ENCODE assay signal across 8 mouse cellular contexts in the genomic region with DNA sequence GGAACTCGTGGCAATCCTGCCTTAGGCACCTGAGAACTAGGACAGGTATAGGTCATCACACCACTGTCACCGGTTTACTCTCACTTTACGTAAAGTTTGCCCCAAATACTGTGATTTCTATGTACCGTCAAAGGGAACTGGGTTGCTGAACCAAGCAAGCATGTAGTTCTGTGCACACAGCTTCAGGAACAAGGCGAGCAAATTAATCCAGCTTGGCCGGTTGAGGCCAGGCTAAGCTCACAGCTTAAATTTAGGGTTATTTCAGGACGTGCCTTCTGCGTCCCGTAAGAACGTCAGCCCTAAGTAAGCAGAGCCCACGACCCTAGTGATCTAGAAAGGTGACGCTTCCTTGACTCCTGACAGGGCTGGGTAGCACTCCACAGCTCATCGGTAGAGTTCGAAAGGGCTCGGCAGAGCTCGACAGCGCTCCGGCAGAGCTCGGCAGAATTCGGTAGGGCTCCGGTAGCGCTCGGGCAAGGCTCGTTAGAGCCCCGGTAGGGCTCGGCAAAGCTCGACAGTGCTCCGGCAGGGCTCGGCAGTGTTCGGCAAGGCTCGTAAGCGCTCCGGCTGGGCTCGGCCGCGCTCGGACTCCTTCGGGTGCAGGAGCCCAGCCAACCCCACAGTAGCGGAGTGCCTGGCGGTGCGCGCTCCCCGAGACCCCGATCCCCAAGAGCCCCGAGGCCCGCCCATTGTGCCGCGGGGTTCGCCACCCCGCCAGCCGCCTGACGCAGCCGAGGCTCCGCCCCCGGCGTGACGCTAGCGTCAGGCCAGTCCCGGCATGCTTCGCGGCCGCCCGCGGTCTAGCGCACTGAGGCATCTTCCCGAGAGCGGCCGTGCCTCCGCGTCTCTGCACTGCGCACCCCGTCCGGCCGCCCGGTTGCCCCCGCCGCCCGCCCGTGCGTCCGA. TPM values are rescaled to one million over a fixed set of nuclear protein-coding genes. Genes with fewer than 3 reads are reported as not detected.
DNase-seq lines count a peak whose midpoint lies in the region; ATAC-seq lines count a peak whose summit lies in the region.

TSS of gene Etnk1 (plus strand) at position 770 of the 906 bp plus-strand sequence.

- H3K36me3 ChIP-seq in hindbrain, embryonic 12.5 days: no peaks in the 10 kb centered on the region

- peak within 1 kb of the TSS; percentile 82 for H3K4me3 ChIP-seq in hindbrain, embryonic 12.5 days

- 1% methylated on average over 58 of the region's 81 CpGs for WGBS in hindbrain, embryonic 12.5 days

- H3K27me3 ChIP-seq in hindbrain, embryonic 12.5 days: no peaks in the 10 kb centered on the region; the same call in 1 of the 2 replicates

- ATAC-seq in hindbrain, embryonic 12.5 days (ENCODE audit: low FRiP score): peak; percentile 98

- no peaks in the 10 kb centered on the region for H3K9me3 ChIP-seq in hindbrain, embryonic 12.5 days (replicated peaks)

- peak; percentile 99 for DNase-seq in NIH3T3 (ENCODE audit: low read depth)
- DNase-seq in cerebellum, postnatal 10 days: peak; percentile 97 to 98
- DNase-seq in frontal cortex, postnatal 10 days (ENCODE audit: low spot score in 2 of 2): peak; percentile 96 to 99
- peak; percentile 99 to 100 for DNase-seq in layer of hippocampus, postnatal 14 days (ENCODE audit: low spot score in 2 of 2)
- DNase-seq in lung, postnatal 14 days: peak; percentile 94
- DNase-seq in retina, adult 2 months (ENCODE audit: low read depth, low spot score): peak; percentile 89
- peak; percentile 99 to 100 for DNase-seq in thymus, postnatal 36 days

- peak within 1 kb of the TSS; percentile 89 for H3K9ac ChIP-seq in hindbrain, embryonic 12.5 days

- H3K27ac ChIP-seq in hindbrain, embryonic 12.5 days: peak within 1 kb of the TSS; percentile 95

- peak within 1 kb of the TSS; percentile 71 for H3K4me2 ChIP-seq in hindbrain, embryonic 12.5 days (replicated peaks)

- H3K4me1 ChIP-seq in hindbrain, embryonic 12.5 days: peaks cover 29% of the 10 kb centered on the region

RNA-seq across cellular contexts. Expression of gene Etnk1, which starts in this region (rescaled TPM):
- 43.4 and 45.9 TPM in 2 replicates for polyA plus RNA-seq in hindbrain, embryonic 12.5 days (2016; fragmentation: Nextera tagmentation; extraction: Ambion mirVana)
- 100 to 1,000 TPM; 149 to 156 TPM for total RNA-seq in layer of hippocampus, postnatal 14 days (2021)

Comparison
In these comparisons a context has a peak if more than half of its experiments do, and no peak if none do; other contexts are left out.
1. Peak in every context shown above with its lines: DNase-seq, ATAC-seq, H3K4me3 ChIP-seq and H3K27ac ChIP-seq.